Mouse (Mus musculus): Measurements from ENCODE around the gene Sema4b. TPM values are rescaled to one million over a fixed set of nuclear protein-coding genes. Genes with fewer than 3 reads are reported as not detected.

Gene Sema4b
- total RNA-seq, 4 experiments from 2014 or later = 10.9 to 14.0 (median 11.7) TPM

DNA sequence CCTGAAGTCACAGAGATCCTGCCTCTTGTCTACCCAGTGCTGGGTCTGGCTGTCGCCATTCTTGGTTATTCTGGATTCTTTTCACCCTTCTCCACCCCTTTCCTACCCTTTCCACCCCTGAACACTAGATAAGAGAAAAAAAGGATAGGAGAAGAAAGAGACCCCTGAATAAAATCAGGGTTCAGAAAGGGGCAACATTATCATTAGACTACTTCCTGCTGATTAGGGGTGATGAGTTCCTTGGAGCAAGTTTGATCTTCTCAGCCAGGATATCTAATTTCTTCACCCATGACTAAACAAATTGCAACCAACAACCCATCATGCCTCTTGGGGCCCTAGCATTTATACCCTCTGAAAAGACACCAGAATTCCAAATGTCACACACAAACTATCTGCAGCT, 81.1 kb downstream of the Sema4b start:
- no peak for DNase-seq (ENCODE audit: low spot score)

DNA sequence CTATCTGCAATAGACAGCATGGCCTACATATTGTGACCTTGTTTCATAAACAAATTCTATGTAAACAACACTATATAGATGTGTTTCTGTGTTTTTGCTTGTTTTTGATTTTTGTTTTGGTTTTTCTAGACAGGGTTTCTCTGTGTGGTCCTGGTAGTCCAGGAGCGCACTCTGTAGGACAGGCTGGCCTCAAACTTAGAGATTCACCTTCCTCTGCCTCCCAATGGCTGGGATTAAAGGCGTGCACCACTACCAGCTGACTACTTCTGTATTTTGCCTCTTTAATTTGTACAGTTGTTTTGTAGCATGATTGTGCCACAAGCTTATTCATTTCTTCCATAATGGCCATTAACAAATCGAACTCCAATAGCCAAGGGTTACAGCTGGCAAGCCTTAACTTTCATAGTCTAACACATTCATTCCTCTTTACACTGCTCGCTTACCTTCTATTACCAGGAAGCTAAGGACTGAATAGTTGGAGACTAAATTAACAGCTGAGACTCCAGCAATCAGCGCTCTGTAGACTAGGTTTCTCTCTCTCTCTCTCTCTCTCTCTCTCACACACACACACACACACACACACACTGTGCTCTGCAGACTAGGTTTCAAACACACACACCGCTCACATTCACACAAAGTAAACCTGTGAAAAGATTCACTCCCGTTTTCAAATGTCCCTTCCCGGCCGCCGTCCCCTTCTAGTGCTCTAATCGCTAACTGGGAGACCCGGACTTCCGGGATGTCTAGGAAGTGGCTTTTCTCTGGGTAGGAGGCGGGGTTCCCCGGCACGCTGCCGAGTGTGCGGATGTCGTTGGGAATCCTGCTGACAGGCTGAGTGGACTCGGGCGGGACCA, 82.5 kb downstream of the Sema4b start, which contains the start of gene Vps33b:
Gene Vps33b (plus strand): TSS at position 753 of the 854 bp plus-strand sequence.
- peak; percentile 97 for DNase-seq (ENCODE audit: low spot score)

DNA sequence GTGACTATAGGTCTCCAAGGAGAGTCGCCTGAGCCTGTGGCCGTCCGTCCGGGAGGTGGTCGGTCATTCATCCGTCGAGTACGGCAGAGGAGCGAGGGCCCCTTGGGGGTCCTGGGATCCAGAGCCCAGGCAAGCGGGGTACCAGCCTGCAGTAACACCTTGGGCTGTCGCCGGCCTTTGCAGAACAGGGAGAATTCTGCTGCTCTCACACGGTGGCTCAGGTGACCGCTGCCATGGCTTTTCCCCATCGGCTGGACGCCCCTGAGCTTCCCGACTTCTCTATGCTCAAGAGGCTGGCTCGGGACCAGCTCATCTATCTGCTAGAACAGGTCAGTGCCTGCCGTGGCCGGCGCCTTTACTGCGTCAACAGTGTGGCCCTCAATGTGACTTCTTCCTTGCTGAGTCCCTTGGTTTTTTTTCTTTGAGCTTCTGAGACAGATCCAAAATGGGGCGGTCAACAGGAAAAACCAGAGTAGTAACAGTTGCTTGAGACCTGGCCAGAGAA, 83.2 kb downstream of the Sema4b start:
- DNase-seq (ENCODE audit: low spot score) = no peak

DNA sequence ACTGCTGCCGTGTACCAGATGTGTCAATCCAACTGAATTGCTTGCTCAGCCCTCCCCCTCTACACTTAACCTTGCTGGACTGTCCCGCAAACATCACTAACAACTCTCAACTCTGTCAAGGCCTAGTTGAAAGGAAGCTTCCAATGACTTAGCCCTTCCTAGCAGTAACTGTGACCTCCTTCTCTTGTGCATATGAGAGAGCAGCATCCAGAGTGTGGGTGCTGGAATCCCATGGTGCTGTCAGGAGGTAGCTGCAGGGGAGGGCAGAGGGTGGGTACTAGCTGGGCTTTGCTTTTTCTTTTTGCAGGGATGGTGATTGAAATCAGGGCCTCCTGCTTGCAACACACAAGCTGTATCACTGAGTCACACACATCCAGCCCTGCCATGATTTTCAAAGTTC, 86.8 kb downstream of the Sema4b start:
- no peak for DNase-seq (ENCODE audit: low spot score)

Other genes starting within 250 kb of the Sema4b start
- gene Zfp710, start 162.0 kb upstream of the Sema4b start, total RNA-seq (2022) = 10 to 100 TPM; 28.5 to 39.5 (median 31.3) TPM
- 1,000 to 10,000 TPM; 2,287 to 2,565 (median 2,388) TPM for gene Idh2, start 71.4 kb upstream of the Sema4b start, total RNA-seq (2022)
- 10 to 100 TPM; 12.7 to 19.1 (median 16.5) TPM for gene Cib1, start 46.0 kb downstream of the Sema4b start, total RNA-seq (2022)
- gene Gdpgp1, start 46.0 kb downstream of the Sema4b start, total RNA-seq (2022) = 1 to 10 TPM; 1.7 to 2.1 (median 2.0) TPM
- gene Ttll13, start 59.5 kb downstream of the Sema4b start, total RNA-seq (2022) = under 1 TPM; 0.19 to 0.72 (median 0.24) TPM
- gene Ngrn, start 74.4 kb downstream of the Sema4b start, total RNA-seq (2022) = 10 to 100 TPM; 26.2 to 28.6 (median 27.2) TPM
- 1 to 10 TPM; 5.6 to 9.0 (median 7.2) TPM for gene Vps33b, start 82.8 kb downstream of the Sema4b start, total RNA-seq (2022)
- 1 to 10 TPM in 3 of 4 experiments, under 1 TPM in 1; 0.72 to 3.1 (median 1.5) TPM for gene Prc1, start 107.6 kb downstream of the Sema4b start, total RNA-seq (2022)
- gene Rccd1, start 137.6 kb downstream of the Sema4b start, total RNA-seq (2022) = 1 to 10 TPM; 4.6 to 6.4 (median 5.3) TPM
- 10 to 100 TPM; 12.2 to 16.0 (median 15.2) TPM for gene Unc45a, start 154.2 kb downstream of the Sema4b start, total RNA-seq (2022)
- gene Hddc3, start 156.3 kb downstream of the Sema4b start, total RNA-seq (2022) = 10 to 100 TPM; 33.3 to 40.0 (median 35.9) TPM
- 10 to 100 TPM; 61.2 to 66.5 (median 62.8) TPM for gene Man2a2, start 184.5 kb downstream of the Sema4b start, total RNA-seq (2022)
- 10 to 100 TPM in 2 of 4 experiments, 1 to 10 TPM in 2; 6.4 to 13.5 (median 9.1) TPM for gene Fes, start 201.1 kb downstream of the Sema4b start, total RNA-seq (2022)
- 100 to 1,000 TPM in 2 of 4 experiments, 10 to 100 TPM in 2; 91.9 to 122 (median 99.2) TPM for gene Furin, start 218.6 kb downstream of the Sema4b start, total RNA-seq (2022)

Data from heart, adult 8-10 months (tissue).